Mouse (Mus musculus): ENCODE results near the gene Camta2.

The Camta2 gene

GRCm38 (mm10) chr11:70687601-70688199 lies at the start of gene Camta2:
TSS of gene Camta2 (minus strand) at chr11:70688105.
- peak; percentile 63 to 78 for DNase-seq (ENCODE audit: low spot score in 2 of 2)

DNA sequence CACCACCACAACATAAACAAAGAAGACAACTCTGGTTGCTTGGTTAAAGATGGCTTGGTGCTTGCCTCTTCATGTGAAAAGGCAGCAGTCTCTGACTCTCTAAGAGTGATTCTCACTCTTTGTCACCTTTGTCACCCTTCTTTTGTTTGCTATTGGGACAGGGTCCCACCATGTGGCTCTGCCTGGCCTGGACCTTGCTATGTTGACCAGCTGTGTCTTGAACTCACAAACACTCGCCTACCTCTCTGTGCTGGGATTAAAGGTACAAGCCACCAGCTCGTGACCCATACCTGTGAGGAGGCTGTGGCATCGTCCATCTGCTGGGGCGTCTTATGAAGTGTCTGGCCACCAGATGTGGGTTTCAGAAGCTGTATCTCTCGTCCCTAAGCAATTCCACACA lies 45.4 kb upstream of the Camta2 start:
- no peak for DNase-seq (ENCODE audit: low spot score in 2 of 2)

DNA sequence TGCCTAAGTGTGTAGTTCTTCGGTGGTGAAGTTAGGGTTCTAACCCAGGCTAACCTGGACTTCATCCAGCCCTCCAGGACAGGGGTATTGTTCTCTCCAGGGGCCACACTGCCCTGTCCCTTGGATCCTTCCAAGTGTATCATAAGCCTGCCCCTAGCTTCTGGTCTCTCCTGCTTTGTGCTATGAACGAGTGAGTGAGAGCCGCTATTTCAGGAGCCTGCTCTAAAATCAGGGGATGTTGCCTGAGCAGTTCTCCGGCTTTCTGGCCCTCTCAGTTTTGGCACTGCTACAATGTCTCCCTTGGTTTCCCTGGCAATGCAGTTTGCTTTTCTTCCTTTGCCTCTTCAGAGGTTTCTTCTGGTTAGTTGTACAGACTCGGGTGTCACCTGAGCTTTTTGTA lies 43.3 kb upstream of the Camta2 start:
- no peak for DNase-seq (ENCODE audit: low spot score in 2 of 2)

GRCm38 (mm10) chr11:70730427-70731038 lies 42.6 kb upstream of the Camta2 start:
- no peak for DNase-seq (ENCODE audit: low spot score in 2 of 2)

DNA sequence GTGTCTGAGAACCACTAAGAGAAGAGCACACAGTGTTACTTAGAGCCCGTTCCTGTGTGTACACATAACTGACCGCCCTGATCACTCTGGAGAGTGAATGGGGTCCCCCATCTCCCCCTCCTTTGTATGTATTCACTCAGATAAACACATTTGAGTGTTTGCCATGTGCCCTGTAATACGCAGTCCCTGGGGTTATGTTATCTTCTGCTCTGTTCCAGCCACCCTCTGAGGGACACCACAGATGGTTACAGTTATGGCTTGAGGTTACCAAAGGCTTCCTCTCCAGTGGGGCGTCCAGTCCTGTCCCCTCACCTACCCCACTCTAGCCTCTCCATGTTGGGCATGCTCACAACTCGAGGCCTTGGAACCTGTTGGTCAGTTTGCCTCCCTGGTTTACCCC lies 39.5 kb upstream of the Camta2 start:
- DNase-seq (ENCODE audit: low spot score in 2 of 2): no peak

DNA sequence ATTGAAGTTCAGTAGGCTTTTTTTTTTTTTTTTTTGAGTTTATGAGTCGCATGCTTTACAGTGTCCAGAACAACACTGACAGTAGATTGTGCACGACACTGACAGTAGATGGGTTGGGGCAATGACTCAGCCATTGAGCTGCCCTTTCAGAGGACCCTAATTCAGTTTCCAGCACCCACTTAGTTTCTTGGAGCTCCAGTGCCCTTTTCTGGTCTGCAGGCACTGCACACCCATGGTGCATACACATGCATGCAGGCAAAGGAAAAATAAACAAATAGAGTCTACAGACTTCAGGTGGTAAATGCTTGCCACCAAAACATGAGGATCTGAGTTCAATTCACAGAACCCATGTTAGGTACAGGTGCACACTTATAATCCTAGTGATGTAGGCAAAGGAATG lies 38.7 kb upstream of the Camta2 start:
- DNase-seq (ENCODE audit: low spot score in 2 of 2): no peak

GRCm38 (mm10) chr11:70724706-70725105 lies 36.8 kb upstream of the Camta2 start:
- DNase-seq (ENCODE audit: low spot score in 2 of 2): no peak

DNA sequence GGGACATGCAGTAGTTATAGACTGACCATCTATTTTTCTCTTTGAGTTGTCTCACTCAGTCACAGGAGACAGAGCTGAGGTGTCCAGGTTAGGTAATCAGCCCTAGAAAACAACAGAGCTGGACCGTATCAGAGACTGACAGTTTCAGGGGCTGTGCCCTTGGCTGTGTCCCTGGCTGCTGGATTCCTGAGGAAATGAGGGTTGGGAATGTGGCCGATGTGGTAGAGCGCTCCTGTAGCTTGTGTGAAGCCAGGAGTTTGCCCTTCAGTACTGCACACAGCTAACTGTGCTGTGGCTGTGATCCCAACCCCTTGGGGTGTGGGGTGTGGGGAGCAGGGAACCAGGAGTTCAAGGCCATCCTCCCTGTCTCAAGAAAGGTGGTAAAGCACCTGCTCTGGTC lies 33.2 kb upstream of the Camta2 start:
- DNase-seq (ENCODE audit: low spot score in 2 of 2): no peak

GRCm38 (mm10) chr11:70720567-70720966 lies 32.7 kb upstream of the Camta2 start:
- no peak for DNase-seq (ENCODE audit: low spot score in 2 of 2)

- no peak for DNase-seq (ENCODE audit: low spot score in 2 of 2)
Measured at GRCm38 (mm10) chr11:70718481-70718880, 30.6 kb upstream of the Camta2 start.

- DNase-seq (ENCODE audit: low spot score in 2 of 2): no peak
Measured at GRCm38 (mm10) chr11:70715832-70716231, 27.9 kb upstream of the Camta2 start.

GRCm38 (mm10) chr11:70713222-70713621 lies 25.3 kb upstream of the Camta2 start:
- no peak for DNase-seq (ENCODE audit: low spot score in 2 of 2)

DNA sequence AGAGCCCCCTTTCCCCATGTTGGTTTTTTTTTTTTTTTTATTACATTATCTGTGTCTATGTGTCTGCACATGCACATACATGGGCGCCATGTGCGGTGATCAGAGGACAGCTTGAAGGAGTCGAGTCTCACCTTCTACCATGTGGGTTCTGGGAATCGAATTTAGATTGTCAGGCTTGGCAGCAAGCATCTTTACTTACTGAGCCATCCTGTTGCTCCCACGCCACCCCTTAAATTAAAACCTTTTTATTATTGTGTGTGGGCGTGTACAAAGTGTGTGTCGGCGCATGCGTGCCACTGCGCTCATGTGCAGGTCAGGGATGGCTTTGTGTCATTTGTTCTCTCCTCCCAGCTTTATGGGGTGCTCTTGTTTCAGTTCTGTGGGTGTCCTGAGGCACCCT lies 23.1 kb upstream of the Camta2 start:
- no peak for DNase-seq (ENCODE audit: low spot score in 2 of 2)

DNA sequence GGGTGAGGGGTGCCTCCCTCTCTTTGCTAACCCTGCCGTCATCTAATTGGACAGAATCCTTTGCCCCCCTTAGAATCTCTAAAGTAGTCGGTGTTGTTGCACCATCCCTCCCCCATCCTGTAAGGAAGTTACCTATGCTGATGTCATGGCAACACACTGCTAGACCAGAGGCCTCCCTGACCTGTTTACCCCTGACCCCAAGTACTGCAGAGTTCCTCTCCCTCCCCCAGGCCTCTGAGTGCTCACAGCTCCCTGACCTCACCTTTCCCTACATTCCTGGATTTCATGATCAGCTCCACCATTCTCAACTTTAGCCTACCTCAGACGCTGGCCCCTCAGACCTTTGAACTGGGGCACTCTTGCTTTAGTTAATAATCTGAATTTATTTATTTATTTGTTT lies 18.2 kb upstream of the Camta2 start:
- no peak for DNase-seq (ENCODE audit: low spot score in 2 of 2)

GRCm38 (mm10) chr11:70702781-70703180 lies 14.9 kb upstream of the Camta2 start:
- DNase-seq (ENCODE audit: low spot score in 2 of 2): no peak

GRCm38 (mm10) chr11:70701984-70702733 lies 14.3 kb upstream of the Camta2 start:
- no peak for DNase-seq (ENCODE audit: low spot score in 2 of 2)

DNA sequence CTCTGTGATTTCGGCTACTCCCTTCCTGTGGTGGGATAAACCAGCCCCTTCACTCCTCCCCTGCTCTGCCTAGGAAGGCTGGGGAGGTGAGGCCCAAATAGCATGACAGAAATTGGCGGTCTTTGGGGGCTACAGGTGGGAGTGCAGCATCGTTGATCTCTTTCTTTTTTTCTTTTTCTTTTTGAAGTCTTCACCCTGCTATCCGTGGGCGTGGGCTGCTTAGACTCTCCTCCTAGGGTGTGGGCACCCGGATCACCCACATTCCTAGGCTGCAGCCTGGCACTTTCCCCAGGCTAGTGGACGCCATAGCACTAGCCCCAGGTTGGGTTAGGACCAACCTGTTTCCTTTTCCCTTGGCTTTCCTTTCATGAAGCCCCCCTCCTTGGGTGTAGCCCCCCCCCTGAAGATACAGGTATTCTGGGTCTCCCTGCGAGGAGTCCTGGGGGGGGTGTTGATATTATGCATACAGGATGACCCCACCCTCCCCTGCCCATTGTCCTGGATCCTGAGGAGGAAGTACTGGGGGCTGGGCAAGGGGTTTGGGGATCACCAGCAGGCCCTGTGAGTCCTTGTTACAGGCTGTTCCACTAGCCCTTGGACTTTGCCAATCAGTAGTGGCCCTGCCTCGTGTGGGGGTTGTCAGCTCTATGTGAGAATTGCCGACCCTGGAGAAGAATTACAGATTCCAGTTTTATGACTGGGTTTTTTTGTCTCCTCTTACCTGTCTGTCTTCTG lies 13.5 kb upstream of the Camta2 start:
- no peak for DNase-seq (ENCODE audit: low spot score in 2 of 2)

DNA sequence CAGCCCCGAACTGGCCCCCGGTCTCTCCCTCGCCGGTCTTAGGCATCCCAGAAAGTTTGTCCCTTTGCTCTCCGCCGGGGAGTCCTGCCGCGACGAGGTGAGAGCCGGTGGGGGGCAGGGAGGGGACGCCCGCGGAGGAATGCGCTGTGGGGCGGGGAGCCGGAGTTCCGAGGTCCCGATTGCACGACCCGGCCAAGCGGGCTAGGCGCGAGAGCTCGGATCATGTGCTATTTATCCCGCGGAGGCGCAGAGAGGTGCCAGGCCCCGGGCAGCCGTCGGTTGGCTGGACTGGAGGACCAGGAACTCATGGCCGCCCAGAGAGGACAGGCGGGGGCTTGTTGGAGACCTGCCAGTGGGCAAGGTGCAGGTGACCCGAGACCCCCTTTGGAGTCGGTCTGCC lies 12.7 kb upstream of the Camta2 start:
- DNase-seq (ENCODE audit: low spot score in 2 of 2): peak; percentile 39 to 51

DNA sequence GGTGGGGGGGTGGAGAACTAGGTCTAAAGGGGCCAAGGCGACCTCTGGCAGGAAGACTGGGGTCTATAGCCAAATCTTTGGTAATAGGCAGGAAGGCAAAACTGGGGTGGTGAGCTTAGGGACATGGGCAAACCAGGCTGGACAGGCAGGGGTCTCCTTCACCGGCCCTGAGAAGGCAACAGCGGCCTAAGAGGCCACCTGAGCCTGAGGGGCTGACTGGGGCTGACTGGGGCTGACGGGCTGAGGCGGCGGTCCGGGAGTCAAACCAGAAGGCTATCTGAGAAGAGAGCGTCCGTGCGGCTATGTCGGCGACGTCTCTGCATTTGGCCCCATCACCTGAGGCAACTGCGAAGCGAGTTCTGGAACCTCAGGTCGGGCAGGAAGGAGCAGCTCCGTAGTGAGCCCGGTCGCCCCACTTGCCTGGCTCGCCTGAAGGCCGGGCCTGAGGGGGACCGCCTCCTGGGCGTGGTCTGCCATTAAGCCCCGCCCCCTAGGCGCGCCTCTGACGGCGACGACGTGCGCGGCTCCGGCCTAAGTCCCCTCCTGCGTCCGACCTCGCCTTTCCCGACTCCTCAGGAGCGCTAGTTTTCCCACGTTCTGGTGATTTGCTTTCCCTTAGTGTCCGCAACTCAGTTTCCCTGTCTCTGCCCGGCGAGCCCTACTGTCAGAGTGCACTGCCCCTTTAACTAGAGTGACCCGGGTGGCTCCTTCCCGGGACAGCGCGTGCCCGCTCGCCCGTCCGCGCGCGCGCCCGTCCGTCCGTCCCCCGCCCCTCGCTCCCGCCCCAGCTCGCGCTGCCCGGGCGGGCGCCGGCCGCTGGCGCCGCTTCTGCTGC lies 12.0 kb upstream of the Camta2 start, which contains the start of the genes Inca1 and Kif1c:
Gene Inca1 (minus strand): TSS at position 434 of the 835 bp plus-strand sequence.
Gene Kif1c (plus strand): TSS at position 827 of the 835 bp plus-strand sequence.
- peak; percentile 94 to 96 for DNase-seq (ENCODE audit: low spot score in 2 of 2)

- DNase-seq (ENCODE audit: low spot score in 2 of 2): no peak
Measured at GRCm38 (mm10) chr11:70699051-70699450, 11.1 kb upstream of the Camta2 start.

DNA sequence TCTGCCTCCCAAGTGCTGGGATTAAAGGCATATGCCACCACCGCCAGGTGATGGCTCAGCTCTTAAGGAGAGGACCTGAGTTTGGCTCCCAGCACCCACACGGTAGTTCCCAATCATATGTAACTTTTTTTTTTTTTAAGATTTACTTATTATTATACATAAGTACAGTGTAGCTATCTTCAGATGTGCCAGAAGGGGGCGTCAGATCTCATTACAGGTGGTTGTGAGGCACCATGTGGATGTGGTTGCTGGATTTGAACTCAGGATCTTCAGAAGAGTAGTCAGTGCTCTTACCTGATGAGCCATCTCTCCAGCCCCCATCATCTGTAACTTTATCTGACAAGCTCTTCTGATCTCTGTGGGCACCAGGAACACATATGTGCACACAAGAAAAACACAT lies 9.5 kb upstream of the Camta2 start:
- no peak for DNase-seq (ENCODE audit: low spot score in 2 of 2)
